Mouse (Mus musculus) induced T-regulatory cell, adult 2 months (primary cell): Measurements from ENCODE around the gene Gas6.
A peak's percentile ranks its signal among the peaks of the same experiment; 100 is the strongest.

Source experiments
- DNase-seq: peaks from one replicate; pipeline ENCODE4 v3.0.0-alpha.2; 2012; ENCODE audit warnings: low read depth

The Gas6 gene

GRCm38 (mm10) chr8:13506849-13507248 lies 12.6 kb upstream of the Gas6 start:
- DNase-seq: no peak

GRCm38 (mm10) chr8:13504894-13505674 lies 10.8 kb upstream of the Gas6 start:
- DNase-seq: no peak

DNA sequence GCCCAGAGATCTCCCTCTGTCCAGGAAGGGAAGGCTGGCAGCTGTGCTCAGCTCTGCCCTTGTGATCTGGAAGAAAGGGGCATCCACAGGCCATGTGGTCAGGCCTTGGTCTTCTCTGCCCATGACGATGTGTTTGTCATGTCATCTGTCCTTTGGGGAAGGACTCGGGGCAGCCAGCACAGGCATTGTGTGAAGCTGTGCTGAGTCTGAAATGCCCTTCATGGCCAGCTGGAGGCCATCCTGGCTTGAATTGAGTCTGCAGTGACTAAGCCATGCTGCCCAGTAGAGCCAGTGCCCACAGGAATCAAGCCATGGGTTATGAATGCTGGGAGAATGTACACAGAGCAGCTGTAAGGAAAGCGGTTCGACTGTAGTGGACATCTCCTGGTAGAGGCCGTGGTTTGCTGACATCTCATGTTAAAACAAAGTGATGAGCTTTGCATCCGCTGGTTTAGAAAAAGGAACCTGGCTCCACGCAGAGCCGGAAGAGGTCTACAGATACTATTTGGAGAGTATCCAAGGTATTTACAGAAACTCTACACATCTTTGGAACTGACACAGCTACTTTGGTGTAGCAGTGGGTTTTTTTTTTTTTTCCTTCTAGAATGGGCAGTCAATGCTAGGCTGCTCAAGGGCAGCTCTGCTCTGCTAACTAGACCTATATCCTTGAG lies 9.8 kb upstream of the Gas6 start:
- no peak for DNase-seq

GRCm38 (mm10) chr8:13501221-13501620 lies 6.9 kb upstream of the Gas6 start:
- DNase-seq: no peak

- DNase-seq: no peak
These were observed 1.3 kb downstream of the Gas6 start for GRCm38 (mm10) chr8:13493011-13493410.

DNA sequence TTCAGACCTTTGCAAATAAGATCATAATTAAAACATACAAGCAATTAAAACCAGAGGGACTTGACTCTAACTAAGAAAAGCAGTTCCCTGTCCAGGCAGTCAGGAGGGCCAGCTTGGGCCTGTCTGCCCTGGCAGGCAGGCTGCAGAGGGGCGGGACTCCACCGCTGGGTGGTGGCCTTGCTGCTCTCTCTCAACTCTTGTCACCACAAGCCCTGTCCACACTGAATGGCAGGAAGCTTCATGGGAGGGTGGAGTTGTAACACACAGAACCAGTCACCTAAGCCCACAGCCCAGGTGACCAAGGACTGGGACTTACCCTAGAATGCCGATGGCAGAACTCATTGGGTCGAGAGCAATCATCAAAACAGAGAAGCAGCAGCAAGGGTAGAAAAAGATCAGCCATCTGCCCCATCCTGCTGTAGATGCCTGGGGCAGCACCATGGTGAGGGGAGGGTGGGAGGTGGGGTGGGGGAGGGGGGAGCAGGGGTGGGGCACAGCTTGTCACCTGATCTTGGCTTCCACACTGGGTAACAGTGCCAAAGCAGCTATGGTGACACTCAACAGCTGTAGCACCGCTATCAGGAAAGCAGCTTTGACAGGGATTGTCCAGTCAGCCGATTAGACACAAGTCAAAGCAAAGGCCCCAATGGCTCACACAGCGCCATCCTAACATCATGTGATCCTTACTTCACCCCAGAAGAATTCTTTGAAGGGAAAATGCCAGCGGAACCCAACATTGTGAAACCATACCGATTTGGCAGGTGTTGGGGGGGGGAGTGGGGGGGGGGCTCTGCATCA lies 1.9 kb downstream of the Gas6 start:
- no peak for DNase-seq

GRCm38 (mm10) chr8:13491491-13492010 lies 2.7 kb downstream of the Gas6 start:
- DNase-seq: no peak

GRCm38 (mm10) chr8:13489986-13490910 lies 4.0 kb downstream of the Gas6 start:
- DNase-seq: no peak

DNA sequence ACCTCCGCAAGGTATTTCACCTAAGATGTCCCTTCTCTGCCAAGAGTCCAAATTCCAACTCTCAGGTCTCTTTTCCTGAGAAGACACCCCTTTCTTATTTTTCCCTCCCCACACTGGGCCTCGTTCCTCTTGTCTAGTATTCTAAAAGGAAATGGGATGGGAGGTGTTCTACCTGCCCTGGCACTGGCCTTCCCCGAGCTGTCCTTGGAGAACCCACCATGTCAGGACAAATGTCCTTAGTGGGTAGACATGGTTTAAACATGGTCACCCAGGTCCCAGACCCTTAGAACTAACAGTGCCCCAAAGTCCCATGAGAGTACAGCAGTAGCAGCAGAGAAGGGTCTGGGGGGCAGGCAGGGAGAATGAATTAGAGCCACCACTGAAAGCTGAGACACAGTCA lies 4.9 kb downstream of the Gas6 start:
- no peak for DNase-seq

GRCm38 (mm10) chr8:13483191-13483590 lies 11.1 kb downstream of the Gas6 start:
- DNase-seq: no peak

- DNase-seq: no peak
These were observed 12.0 kb downstream of the Gas6 start for GRCm38 (mm10) chr8:13482101-13482801.

DNA sequence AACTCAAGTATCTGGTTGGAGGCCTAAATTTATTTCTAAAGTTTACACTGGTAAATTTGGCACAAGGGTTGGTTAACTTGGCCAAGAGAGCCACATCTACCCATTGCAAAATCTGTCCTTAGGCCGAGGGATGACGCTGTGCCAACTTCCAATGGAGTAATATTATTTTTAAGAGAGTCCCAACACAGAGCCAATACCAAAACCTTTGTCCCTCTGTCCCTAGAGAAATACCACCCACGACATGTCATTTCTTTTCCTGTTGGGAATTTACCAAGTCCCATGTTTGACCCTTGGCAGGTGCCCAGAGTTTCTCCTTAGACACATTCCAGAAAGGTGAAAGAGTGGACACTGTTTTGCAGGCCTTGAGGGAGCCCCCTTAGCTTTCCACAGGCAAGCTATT lies 12.7 kb downstream of the Gas6 start:
- no peak for DNase-seq

DNA sequence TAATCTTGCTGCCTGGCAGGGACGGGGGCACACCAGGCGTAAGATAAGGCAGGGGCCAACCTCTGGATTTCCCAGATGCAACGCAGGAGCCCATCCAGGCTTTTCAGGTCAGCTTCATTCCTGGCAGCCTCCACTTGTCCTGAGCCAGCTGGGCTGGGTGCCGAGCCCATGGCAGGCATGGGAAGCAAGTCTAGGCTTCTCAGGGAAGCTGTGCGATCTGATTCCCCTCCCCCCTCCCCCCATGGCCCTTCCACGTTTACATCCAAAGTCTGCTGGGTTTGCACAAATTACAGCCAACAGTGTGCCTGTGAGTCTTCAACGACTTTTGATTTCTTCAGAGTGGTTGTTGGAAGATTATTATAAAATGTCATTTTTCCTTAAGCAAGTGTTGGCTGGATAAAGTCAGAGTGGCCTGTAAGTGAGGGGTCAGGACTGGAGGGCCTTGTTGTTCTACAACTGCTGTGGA lies 13.2 kb downstream of the Gas6 start:
- no peak for DNase-seq

DNA sequence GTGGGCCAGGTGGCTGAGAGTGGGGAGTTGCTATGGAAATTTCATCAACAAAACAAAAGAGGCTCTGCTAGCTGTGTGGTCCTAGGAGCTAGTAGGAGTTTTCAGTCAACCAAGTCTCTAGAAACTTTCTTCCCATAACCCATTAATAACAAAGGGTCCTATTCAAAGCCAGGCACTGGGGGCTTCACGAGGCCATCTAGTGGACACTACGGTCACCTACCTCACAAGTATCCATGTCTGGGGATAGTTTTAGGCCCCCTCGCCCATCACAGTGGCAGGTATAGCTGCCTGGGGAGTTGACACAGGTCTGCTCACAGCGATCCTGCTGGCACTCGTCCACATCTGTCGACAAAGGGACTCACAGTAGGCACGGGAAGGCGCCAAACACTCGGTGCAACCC lies 18.4 kb downstream of the Gas6 start:
- DNase-seq: no peak

DNA sequence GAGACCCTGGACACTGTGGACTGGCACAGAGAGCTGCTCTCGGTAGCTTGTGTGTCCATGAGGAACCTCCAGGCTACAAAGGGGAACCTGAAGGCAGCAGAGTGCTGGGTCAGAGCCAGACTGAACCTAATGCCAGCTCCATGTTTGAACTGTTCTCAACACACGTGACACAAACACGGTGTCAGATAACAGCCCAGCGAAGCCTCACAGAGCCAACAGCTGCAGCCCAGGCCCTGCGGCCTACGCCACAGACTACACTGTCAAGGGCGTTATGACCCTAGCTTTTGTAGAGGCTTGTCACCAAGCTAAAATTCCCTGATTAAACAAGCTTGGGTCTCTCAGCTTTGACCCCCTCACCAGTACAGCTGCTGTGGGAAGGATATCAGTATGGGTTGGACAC lies 22.0 kb downstream of the Gas6 start:
- DNase-seq: no peak

DNA sequence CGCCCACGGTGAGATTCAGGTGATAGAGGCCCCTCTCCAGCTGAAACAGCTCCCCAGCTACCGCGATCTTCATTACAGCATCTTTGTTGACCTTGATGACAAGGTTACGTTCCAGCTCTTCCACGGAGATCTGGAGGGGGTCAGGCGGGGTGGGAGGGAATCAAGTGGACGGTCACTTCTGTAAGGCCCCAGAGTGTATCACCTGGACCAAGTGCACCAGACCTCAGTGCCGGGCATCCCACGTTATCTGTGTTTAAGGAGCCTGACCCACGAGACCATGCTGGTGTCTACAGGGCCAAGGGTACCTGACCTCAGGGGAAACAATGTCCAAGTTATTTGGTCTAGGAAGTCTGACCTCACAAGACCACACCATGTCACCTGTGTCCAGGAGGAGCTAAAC lies 22.8 kb downstream of the Gas6 start:
- no peak for DNase-seq

- no peak for DNase-seq
These were observed 25.6 kb downstream of the Gas6 start for GRCm38 (mm10) chr8:13468737-13469136.

DNA sequence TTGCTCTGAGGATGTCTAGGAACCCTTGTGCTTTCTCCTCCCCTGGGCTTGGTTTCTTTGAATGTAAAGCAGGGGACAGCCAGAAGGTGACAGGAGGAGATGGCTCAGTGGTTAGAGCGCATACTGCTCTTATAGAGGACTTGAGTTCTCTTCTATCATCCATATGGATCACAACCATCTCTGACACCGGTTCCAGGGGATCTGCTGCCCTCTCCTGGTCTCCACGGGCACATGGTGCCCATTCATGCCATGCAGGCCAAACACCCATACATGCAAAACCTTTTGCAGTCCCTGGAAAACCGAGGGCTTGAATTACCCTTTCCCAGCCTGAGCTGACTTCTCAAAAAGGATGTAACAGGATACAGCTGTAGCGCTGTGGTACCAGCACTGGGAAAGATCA lies 27.3 kb downstream of the Gas6 start:
- DNase-seq: peak; percentile 3

DNA sequence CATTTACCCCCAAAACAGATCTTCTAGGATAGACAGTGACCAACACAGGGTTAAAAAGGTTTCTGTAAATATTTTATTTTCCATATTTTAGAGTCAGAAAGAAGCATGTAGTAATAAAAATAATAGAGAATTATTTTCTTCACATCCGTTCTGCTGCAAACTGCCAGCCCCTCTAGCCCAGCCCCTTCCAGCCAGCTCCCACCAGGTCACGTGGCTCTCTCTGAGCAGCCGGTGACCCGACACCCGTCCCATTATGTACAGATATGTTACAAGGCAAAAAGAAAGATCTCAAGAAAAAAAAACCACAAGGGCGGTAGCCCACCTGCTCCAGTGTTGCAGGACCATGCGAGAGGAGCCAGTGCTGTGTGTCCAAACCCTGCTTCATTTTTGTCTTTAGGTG lies 29.0 kb downstream of the Gas6 start:
- no peak for DNase-seq

DNA sequence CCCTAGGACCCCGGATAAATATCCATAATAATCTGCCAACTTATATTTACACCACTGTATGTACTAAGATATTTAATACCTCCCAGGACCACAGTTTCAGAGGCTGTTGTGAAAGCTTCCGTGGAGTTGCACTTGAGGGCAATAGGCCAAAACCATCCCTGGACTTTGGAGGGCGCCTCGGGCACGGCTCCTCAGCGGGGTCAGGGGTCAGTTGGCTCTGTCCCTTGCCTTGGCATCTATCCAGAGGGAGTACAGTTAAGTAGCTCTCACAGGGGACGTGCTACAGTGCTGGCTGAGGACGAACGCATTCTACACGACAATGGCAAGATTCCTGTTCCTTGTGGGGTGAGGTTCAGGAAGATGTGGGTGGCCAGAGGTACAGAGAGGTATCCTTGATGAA lies 31.9 kb downstream of the Gas6 start:
- no peak for DNase-seq

GRCm38 (mm10) chr8:13461843-13462242 lies 32.4 kb downstream of the Gas6 start:
- peak; percentile 61 for DNase-seq
